Mouse (Mus musculus) limb, embryonic 10.5 days (tissue): ENCODE data around the gene Gm37240. TPM values are rescaled to one million over a fixed set of nuclear protein-coding genes. Genes with fewer than 3 reads are reported as not detected.

Source experiments
- DNase-seq: peaks from one replicate; pipeline ENCODE4 v3.0.0-alpha.2; 2017; ENCODE audit warnings: low spot score
- H3K27ac ChIP-seq: fragments of 300-500 bp; sonication (generic); 2 replicates; pipeline ENCODE4 v1.5.1; 2016; ENCODE audit warnings: mild to moderate bottlenecking
- H3K27me3 ChIP-seq: fragments of 300-500 bp; sonication (generic); 2 replicates; pipeline ENCODE4 v1.6.1; 2016; ENCODE audit warnings: low read depth, mild to moderate bottlenecking; ENCODE audit not compliant: poor library complexity, severe bottlenecking
- H3K36me3 ChIP-seq: fragments of 300-500 bp; sonication (generic); 2 replicates; pipeline ENCODE4 v1.6.1; 2016; ENCODE audit warnings: mild to moderate bottlenecking, moderate library complexity
- H3K4me1 ChIP-seq: fragments of 300-500 bp; sonication (generic); 2 replicates; pipeline ENCODE4 v1.6.1; 2016
- H3K4me3 ChIP-seq: fragments of 300-500 bp; sonication (generic); 2 replicates; pipeline ENCODE4 v1.5.1; 2016; ENCODE audit warnings: mild to moderate bottlenecking, moderate library complexity
- H3K9me3 ChIP-seq: fragments of 300-500 bp; sonication (generic); replicated peaks from 2 replicates; pipeline ENCODE4 v1.6.1; 2016; ENCODE audit warnings: mild to moderate bottlenecking
- WGBS: fragments of 180-500 bp; shearing (Covaris S2); methylation state at CpG from one replicate; pipeline ENCODE4 v1.1.7; 2016; 5-methylcytosine and 5-hydroxymethylcytosine counted together
- polyA plus RNA-seq: library from polyadenylated mRNA; unstranded; fragments of >200 nt; fragmentation: Nextera tagmentation; extraction: Ambion mirVana; gene quantifications from 2 replicates; pipeline ENCODE4 v1.2.1, GENCODE M21; 2016

The Gm37240 gene
- polyA plus RNA-seq, 1 experiment from 2014 or later = 3.1 TPM

GRCm38 (mm10) chr3:85914806-85915205 is 27.5 kb upstream of the Gm37240 start:
- no peak for DNase-seq
- WGBS = 95% methylated on average over 6 of the region's 6 CpGs

GRCm38 (mm10) chr3:85907136-85907535 is 19.8 kb upstream of the Gm37240 start:
- DNase-seq = no peak
- H3K9me3 ChIP-seq = no peaks in the 10 kb centered on the region
- H3K4me3 ChIP-seq = no peak overlapping the region
- 88% methylated on average over 7 of the region's 7 CpGs for WGBS
- H3K27ac ChIP-seq = no peak overlapping the region
- no peaks in the 10 kb centered on the region for H3K36me3 ChIP-seq
- H3K27me3 ChIP-seq = no peaks in the 10 kb centered on the region
- no peaks in the 10 kb centered on the region for H3K4me1 ChIP-seq

More at GRCm38 (mm10) chr3:85914806-85915205, 27.5 kb upstream of the Gm37240 start:
- Histone ChIP-seq H3K4me1 (no peaks in the 10 kb centered on the region), H3K4me3 (no peak overlapping the region), H3K36me3 (no peaks in the 10 kb centered on the region), H3K27ac (no peak overlapping the region), H3K27me3 (no peaks in the 10 kb centered on the region), H3K9me3 (no peaks in the 10 kb centered on the region)

GRCm38 (mm10) chr3:85904371-85904770 is 17.1 kb upstream of the Gm37240 start:
- H3K36me3 ChIP-seq = no peaks in the 10 kb centered on the region
- no peak overlapping the region for H3K27ac ChIP-seq
- DNase-seq = no peak
- H3K27me3 ChIP-seq = no peaks in the 10 kb centered on the region
- H3K9me3 ChIP-seq = no peaks in the 10 kb centered on the region
- H3K4me3 ChIP-seq = no peak overlapping the region
- H3K4me1 ChIP-seq = no peaks in the 10 kb centered on the region

GRCm38 (mm10) chr3:85895020-85895419 is 7.7 kb upstream of the Gm37240 start:
- DNase-seq = no peak
- WGBS = 91% methylated on average over 5 of the region's 5 CpGs
- Histone ChIP-seq H3K9me3 (no peaks in the 10 kb centered on the region), H3K4me3 (no peak overlapping the region), H3K4me1 (no peaks in the 10 kb centered on the region), H3K27ac (no peak overlapping the region), H3K36me3 (no peaks in the 10 kb centered on the region), H3K27me3 (no peaks in the 10 kb centered on the region)

- WGBS = 77% methylated on average over 1 of the region's 1 CpGs
- Histone ChIP-seq H3K27me3 (peaks cover 25% of the 10 kb centered on the region), H3K9me3 (no peaks in the 10 kb centered on the region), H3K27ac (no peak overlapping the region), H3K36me3 (no peaks in the 10 kb centered on the region), H3K4me3 (no peak overlapping the region), H3K4me1 (peaks cover 18% of the 10 kb centered on the region)
- no peak for DNase-seq
Measured at GRCm38 (mm10) chr3:85891571-85891970, 4.3 kb upstream of the Gm37240 start.

GRCm38 (mm10) chr3:85888221-85888671 is 928 bp upstream of the Gm37240 start:
- Histone ChIP-seq H3K4me3 (peak overlapping the region; percentile 65), H3K9me3 (no peaks in the 10 kb centered on the region), H3K27ac (no peak overlapping the region), H3K4me1 (peaks cover 19% of the 10 kb centered on the region), H3K27me3 (peaks cover 43% of the 10 kb centered on the region), H3K36me3 (no peaks in the 10 kb centered on the region)
- 14% methylated on average over 11 of the region's 11 CpGs for WGBS
- peak; percentile 35 for DNase-seq

GRCm38 (mm10) chr3:85886636-85887238 is 581 bp downstream of the Gm37240 start:
- Histone ChIP-seq H3K27ac (peak overlapping the region; percentile 76), H3K9me3 (no peaks in the 10 kb centered on the region), H3K4me3 (peak overlapping the region; percentile 65), H3K36me3 (no peaks in the 10 kb centered on the region), H3K4me1 (peaks cover 19% of the 10 kb centered on the region), H3K27me3 (peaks cover 43% of the 10 kb centered on the region)
- 3% methylated on average over 22 of the region's 22 CpGs for WGBS
- DNase-seq = peak; percentile 34

- H3K4me1 ChIP-seq = peaks cover 19% of the 10 kb centered on the region
- H3K9me3 ChIP-seq = no peaks in the 10 kb centered on the region
- no peak overlapping the region for H3K4me3 ChIP-seq
- H3K36me3 ChIP-seq = no peaks in the 10 kb centered on the region
- WGBS = 42% methylated on average over 1 of the region's 1 CpGs
- H3K27ac ChIP-seq = no peak overlapping the region
- no peak for DNase-seq
- peaks cover 43% of the 10 kb centered on the region for H3K27me3 ChIP-seq
Measured at GRCm38 (mm10) chr3:85885906-85886305, 1.4 kb downstream of the Gm37240 start.

GRCm38 (mm10) chr3:85880687-85881086 is 6.6 kb downstream of the Gm37240 start:
- H3K27me3 ChIP-seq = peaks cover 9% of the 10 kb centered on the region
- no peaks in the 10 kb centered on the region for H3K9me3 ChIP-seq
- no peak overlapping the region for H3K4me3 ChIP-seq
- H3K27ac ChIP-seq = no peak overlapping the region
- 86% methylated on average over 2 of the region's 2 CpGs for WGBS
- no peaks in the 10 kb centered on the region for H3K4me1 ChIP-seq
- no peaks in the 10 kb centered on the region for H3K36me3 ChIP-seq
- DNase-seq = no peak

- DNase-seq = no peak
- Histone ChIP-seq H3K4me1 (no peaks in the 10 kb centered on the region), H3K9me3 (no peaks in the 10 kb centered on the region), H3K27ac (no peak overlapping the region), H3K27me3 (peaks cover 2% of the 10 kb centered on the region), H3K4me3 (no peak overlapping the region), H3K36me3 (no peaks in the 10 kb centered on the region)
- WGBS = 91% methylated on average over 8 of the region's 8 CpGs
Measured at GRCm38 (mm10) chr3:85880068-85880467, 7.2 kb downstream of the Gm37240 start.

GRCm38 (mm10) chr3:85878911-85879310 is 8.4 kb downstream of the Gm37240 start:
- Histone ChIP-seq H3K27me3 (no peaks in the 10 kb centered on the region), H3K36me3 (no peaks in the 10 kb centered on the region), H3K4me1 (no peaks in the 10 kb centered on the region), H3K9me3 (no peaks in the 10 kb centered on the region), H3K27ac (no peak overlapping the region), H3K4me3 (no peak overlapping the region)
- 87% methylated on average over 5 of the region's 5 CpGs for WGBS
- DNase-seq = no peak

- peaks cover 3% of the 10 kb centered on the region; the same call in 1 of the 2 replicates for H3K4me1 ChIP-seq
- no peaks in the 10 kb centered on the region for H3K36me3 ChIP-seq
- H3K9me3 ChIP-seq = no peaks in the 10 kb centered on the region
- H3K4me3 ChIP-seq = no peak overlapping the region
- H3K27ac ChIP-seq = no peak overlapping the region
- WGBS = 29% methylated on average over 3 of the region's 3 CpGs
- no peaks in the 10 kb centered on the region for H3K27me3 ChIP-seq
- DNase-seq = no peak
Measured at GRCm38 (mm10) chr3:85863996-85864395, 23.3 kb downstream of the Gm37240 start.

GRCm38 (mm10) chr3:85862886-85863285 is 24.4 kb downstream of the Gm37240 start:
- WGBS = 92% methylated on average over 2 of the region's 2 CpGs
- Histone ChIP-seq H3K36me3 (no peaks in the 10 kb centered on the region), H3K27ac (no peak overlapping the region), H3K9me3 (no peaks in the 10 kb centered on the region), H3K4me1 (peaks cover 13% of the 10 kb centered on the region; the same call in 1 of the 2 replicates), H3K27me3 (no peaks in the 10 kb centered on the region), H3K4me3 (no peak overlapping the region)
- DNase-seq = no peak

- Histone ChIP-seq H3K4me1 (peaks cover 18% of the 10 kb centered on the region; the same call in 1 of the 2 replicates), H3K4me3 (no peak overlapping the region), H3K27me3 (no peaks in the 10 kb centered on the region), H3K27ac (no peak overlapping the region), H3K9me3 (no peaks in the 10 kb centered on the region), H3K36me3 (no peaks in the 10 kb centered on the region)
- DNase-seq = no peak
- WGBS = 88% methylated on average over 5 of the region's 5 CpGs
Measured at GRCm38 (mm10) chr3:85860996-85861395, 26.3 kb downstream of the Gm37240 start.
